Mouse (Mus musculus) layer of hippocampus, adult 6 months (tissue): ENCODE results near the gene Bag1. TPM values are rescaled to one million over a fixed set of nuclear protein-coding genes. Genes with fewer than 3 reads are reported as not detected.

Experiments used
- long read RNA-seq, 2 experiments: library from polyadenylated mRNA; unstranded; transcript quantifications; one replicate each; pipeline ENCODE4 v2.0.0; 2019 to 2020
- microRNA-seq: library from miRNA; unstranded; fragments of <30 nt; microRNA quantifications from one replicate; pipeline ENCODE4 v1.2.0, GENCODE M21; 2020
- polyA plus RNA-seq: library from polyadenylated mRNA; unstranded; fragments of <200 nt; fragmentation: Nextera tagmentation; gene quantifications from 2 replicates; pipeline ENCODE4 v1.2.3, GENCODE M21; 2021

Gene Bag1
- 62.8 and 75.0 TPM in 2 replicates for polyA plus RNA-seq
- long read RNA-seq, experiment 1, transcript Bag1-202 (7 exons, 1,336 nt) = major isoform, 73 of 96 reads
- long read RNA-seq, experiment 1, partial matches to known transcripts = 19 of 96 reads
- long read RNA-seq, experiment 1, other reads (novel, unspliced or antisense) = 4 of 96 reads
- long read RNA-seq, experiment 2, transcript Bag1-202 (7 exons, 1,336 nt) = major isoform, 276 of 288 reads
- long read RNA-seq, experiment 2, partial matches to known transcripts = 6 of 288 reads
- long read RNA-seq, experiment 2, other reads (novel, unspliced or antisense) = 6 of 288 reads

DNA sequence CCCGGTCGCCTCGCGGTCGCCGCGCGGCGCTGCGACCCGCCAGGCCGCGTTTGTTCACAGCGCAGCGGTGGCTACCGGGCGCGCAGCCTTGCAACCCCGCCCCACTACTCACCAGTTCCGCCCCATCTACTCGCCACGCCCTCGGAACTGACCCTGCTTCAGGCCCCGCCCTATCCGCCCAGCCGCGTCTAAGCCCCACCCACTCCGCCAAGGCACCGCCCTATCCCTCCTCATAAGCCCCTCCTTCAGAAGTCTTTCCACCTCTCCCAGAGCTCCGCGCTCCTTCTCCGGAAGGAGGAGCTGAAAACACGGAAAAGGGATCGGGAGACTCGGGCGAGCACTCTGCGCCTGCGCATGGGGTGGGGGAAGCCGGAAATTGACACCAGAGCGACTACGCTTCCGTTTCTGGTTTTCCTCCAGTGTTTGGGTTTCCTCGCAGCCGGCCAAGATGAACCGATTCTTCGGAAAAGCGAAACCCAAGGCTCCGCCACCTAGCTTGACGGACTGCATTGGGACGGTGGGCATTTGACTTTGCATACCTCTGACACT lies at the start of gene Bag1, which contains the start of gene Chmp5:
TSS of gene Bag1 (minus strand) at position 135 of the 549 bp plus-strand sequence.
TSS of gene Chmp5 (plus strand) at position 248 of the 549 bp plus-strand sequence.

GRCm38 (mm10) chr4:40970842-40971701 lies 23.0 kb upstream of the Bag1 start, which contains the start of gene Nfx1:
TSS of gene Nfx1 (plus strand) at chr4:40970906.

DNA sequence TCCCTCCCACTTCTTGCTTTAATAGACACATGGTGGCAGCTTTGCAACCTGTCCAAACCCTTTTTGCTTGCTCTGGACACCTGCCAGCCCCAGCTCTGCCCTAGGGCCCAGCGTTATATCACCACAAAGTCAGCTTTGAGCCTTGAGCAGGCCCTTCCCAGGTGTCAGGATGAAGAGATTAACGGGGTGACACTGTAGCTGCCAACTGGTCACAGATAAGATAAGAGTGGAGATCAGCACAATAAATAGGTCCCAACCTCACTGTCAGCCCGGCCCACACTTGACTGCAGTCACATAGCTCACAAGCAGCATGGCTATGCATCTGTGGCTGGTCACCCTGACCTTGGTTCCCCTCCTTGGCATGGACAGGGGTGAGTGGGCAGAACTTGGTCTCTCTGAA lies 28.3 kb downstream of the Bag1 start, which contains the start of gene Spink4:
TSS of gene Spink4 (plus strand) at position 268 of the 400 bp plus-strand sequence.

Small RNAs within 50 kb of the gene (microRNA-seq; reads per million reads assigned to microRNA genes)
- gene Mir3094 = 1.5 reads per million

Other genes starting within 250 kb of the Bag1 start
- gene Aptx, start 245.1 kb downstream of the Bag1 start, polyA plus RNA-seq = 21.7 and 23.5 TPM in 2 replicates
- gene Dnaja1, start 226.1 kb downstream of the Bag1 start, polyA plus RNA-seq = 480 and 564 TPM in 2 replicates
- gene Smu1, start 190.4 kb downstream of the Bag1 start, polyA plus RNA-seq = 100 and 102 TPM in 2 replicates
- 5.3 and 11.2 TPM in 2 replicates for gene B4galt1, start 94.3 kb downstream of the Bag1 start, polyA plus RNA-seq
- gene Spink4, start 28.2 kb downstream of the Bag1 start, polyA plus RNA-seq = not detected in 2 replicates
- gene Chmp5, start 113 bp upstream of the Bag1 start, polyA plus RNA-seq = 146 and 162 TPM in 2 replicates
- 25.1 and 25.9 TPM in 2 replicates for gene Nfx1, start 22.6 kb upstream of the Bag1 start, polyA plus RNA-seq
- not detected in 2 replicates for gene Aqp7, start 99.8 kb upstream of the Bag1 start, polyA plus RNA-seq
- not detected in 2 replicates for gene Aqp3, start 149.9 kb upstream of the Bag1 start, polyA plus RNA-seq
- gene Nol6, start 176.2 kb upstream of the Bag1 start, polyA plus RNA-seq = 46.6 and 51.3 TPM in 2 replicates
- 18.9 and 19.5 TPM in 2 replicates for gene Ube2r2, start 187.4 kb upstream of the Bag1 start, polyA plus RNA-seq